Comparison of ENCODE assay signal across 17 mouse cellular contexts in genomic region chr2:108622367-108623162, GRCm38 (mm10).
A peak's percentile ranks its signal among the peaks of the same experiment; 100 is the strongest.
DNase-seq lines count a peak whose midpoint lies in the region; ATAC-seq and TF ChIP-seq lines count a peak whose summit lies in the region.
"Had no signal": no experiment of that assay in that cellular context is flagged by ENCODE, and none has a peak within 500 bp of the region (broad histone marks: within the 10 kb centered on the region; RNA-seq: fewer than 3 reads in every experiment).

No protein-coding gene starts in this region.

- peak; percentile 77 for ATAC-seq in heart, embryonic 12.5 days (ENCODE audit: insufficient number of reproducible peaks, low FRiP score)
- ATAC-seq in stomach, embryonic 14.5 days (ENCODE audit: insufficient number of reproducible peaks, insufficient read depth, low FRiP score, low read depth): peak; percentile 72; the same call in 1 of the 2 replicates
- ATAC-seq: hindbrain, postnatal 0 days; midbrain, embryonic 13.5 days had no signal

- no peaks in the 10 kb centered on the region for H3K27me3 ChIP-seq in heart, embryonic 12.5 days (replicated peaks)
- H3K27me3 ChIP-seq in heart, adult 2 months (ENCODE audit: control insufficient read depth, insufficient read depth, low read length): no peaks in the 10 kb centered on the region
- no peaks in the 10 kb centered on the region for H3K27me3 ChIP-seq in stomach, embryonic 14.5 days (ENCODE audit: control insufficient read depth, insufficient read depth, low read length)
- H3K27me3 ChIP-seq: limb, embryonic 13.5 days; midbrain, embryonic 13.5 days; neural tube, embryonic 15.5 days had no signal

- DNase-seq in heart, adult 2 months: no peak
- peak; percentile 2 to 3 for DNase-seq in lung, adult 18-20 months
- DNase-seq in lung, adult 2 months: no peak
- no peak for DNase-seq in B cell, adult 2 months
- no peak for DNase-seq in layer of hippocampus, postnatal 25 days (ENCODE audit: extremely low spot score in 1 of 2, low spot score in 1 of 2)
- DNase-seq: cerebellum, postnatal 25 days; gastrocnemius, postnatal 10 days; layer of hippocampus, adult 9-11 months; spleen, adult 18-20 months; thymus, postnatal 4 days had no signal

- H3K9ac ChIP-seq in heart, embryonic 12.5 days: no peak overlapping the region
- H3K9ac ChIP-seq in heart, adult 2 months (ENCODE audit: low read depth, low read length): no peak overlapping the region
- no peak overlapping the region for H3K9ac ChIP-seq in stomach, embryonic 14.5 days (replicated peaks; ENCODE audit: low read depth, low read length)
- H3K9ac ChIP-seq: limb, embryonic 13.5 days; midbrain, embryonic 13.5 days; neural tube, embryonic 15.5 days had no signal

- H3K36me3 ChIP-seq in heart, embryonic 12.5 days: no peaks in the 10 kb centered on the region
- H3K36me3 ChIP-seq in heart, adult 2 months (ENCODE audit: control insufficient read depth, insufficient read depth, low read length): no peaks in the 10 kb centered on the region
- no peaks in the 10 kb centered on the region for H3K36me3 ChIP-seq in stomach, embryonic 14.5 days (ENCODE audit: control insufficient read depth, insufficient read depth, low read length)
- H3K36me3 ChIP-seq: limb, embryonic 13.5 days; midbrain, embryonic 13.5 days; neural tube, embryonic 15.5 days had no signal

- peaks cover 3% of the 10 kb centered on the region; the same call in 1 of the 2 replicates for H3K4me1 ChIP-seq in heart, embryonic 12.5 days (replicated peaks)
- no peaks in the 10 kb centered on the region for H3K4me1 ChIP-seq in heart, adult 2 months (ENCODE audit: control insufficient read depth, insufficient read depth, low read length)
- H3K4me1 ChIP-seq in lung, adult 2 months (ENCODE audit: control insufficient read depth, insufficient read depth, low read length): no peaks in the 10 kb centered on the region
- H3K4me1 ChIP-seq in embryonic fibroblast, embryonic 13.5 days (ENCODE audit: control insufficient read depth, insufficient read depth, low read length): peaks cover 3% of the 10 kb centered on the region; the same call in 1 of the 2 replicates
- no peaks in the 10 kb centered on the region for H3K4me1 ChIP-seq in stomach, embryonic 14.5 days (ENCODE audit: control insufficient read depth, insufficient read depth, low read length)
- H3K4me1 ChIP-seq: limb, embryonic 13.5 days; midbrain, embryonic 13.5 days; neural tube, embryonic 15.5 days had no signal

- WGBS in heart, embryonic 12.5 days: 39% methylated on average over 4 of the region's 4 CpGs
- 21% methylated on average over 4 of the region's 4 CpGs for WGBS in heart, adult 2 months
- WGBS in lung, adult 2 months: 25% methylated on average over 4 of the region's 4 CpGs
- 13% methylated on average over 4 of the region's 4 CpGs for WGBS in stomach, embryonic 14.5 days

- TF ChIP-seq CTCF in heart, adult 2 months (IDR thresholded peaks at IDR 0.05): no peak
- TF ChIP-seq CTCF in lung, adult 2 months (IDR thresholded peaks at IDR 0.05; ENCODE audit: insufficient read depth, low read length): no peak
- TF ChIP-seq CTCF in embryonic fibroblast, embryonic 13.5 days (IDR thresholded peaks at IDR 0.05; ENCODE audit: borderline replicate concordance, insufficient read depth, low read length): no peak

- H3K4me2 ChIP-seq in heart, embryonic 12.5 days: no peak overlapping the region
- no peak overlapping the region for H3K4me2 ChIP-seq in stomach, embryonic 14.5 days (replicated peaks; ENCODE audit: low read depth, low read length)
- H3K4me2 ChIP-seq: limb, embryonic 13.5 days; midbrain, embryonic 13.5 days; neural tube, embryonic 15.5 days had no signal

- no peaks in the 10 kb centered on the region for H3K9me3 ChIP-seq in heart, embryonic 12.5 days (replicated peaks)
- H3K9me3 ChIP-seq in stomach, embryonic 14.5 days (ENCODE audit: control insufficient read depth, low read depth, low read length): no peaks in the 10 kb centered on the region
- H3K9me3 ChIP-seq: limb, embryonic 13.5 days; midbrain, embryonic 13.5 days; neural tube, embryonic 15.5 days had no signal

- peak overlapping the region; percentile 62 for H3K27ac ChIP-seq in heart, embryonic 12.5 days (ENCODE audit: poor library complexity, severe bottlenecking)
- H3K27ac ChIP-seq in heart, adult 2 months: no peak overlapping the region
- peak overlapping the region; percentile 85 for H3K27ac ChIP-seq in embryonic fibroblast, embryonic 13.5 days (ENCODE audit: insufficient read depth, low read length)
- no peak overlapping the region; the same call in 1 of the 2 replicates for H3K27ac ChIP-seq in stomach, embryonic 14.5 days (ENCODE audit: low read length)
- H3K27ac ChIP-seq: hindbrain, postnatal 0 days; limb, embryonic 13.5 days; midbrain, embryonic 13.5 days; neural tube, embryonic 15.5 days had no signal

- TF ChIP-seq POLR2A in heart, adult 2 months (IDR thresholded peaks at IDR 0.05; ENCODE audit: insufficient read depth, low read depth, low read length): no peak
- no peak for TF ChIP-seq POLR2A in lung, adult 2 months (IDR thresholded peaks at IDR 0.05; ENCODE audit: borderline replicate concordance, extremely low read depth, low read depth, low read length)
- no peak for TF ChIP-seq POLR2A in embryonic fibroblast, embryonic 13.5 days (IDR thresholded peaks at IDR 0.05; ENCODE audit: low read depth, low read length)

- intact Hi-C loops in heart, adult 2 months (cut with DNase I): no loop called here

- H3K4me3 ChIP-seq in heart, embryonic 12.5 days: no peak overlapping the region
- H3K4me3 ChIP-seq in heart, adult 2 months: no peak overlapping the region
- no peak overlapping the region for H3K4me3 ChIP-seq in lung, adult 2 months (replicated peaks; ENCODE audit: extremely low read depth, low read depth, low read length)
- no peak overlapping the region for H3K4me3 ChIP-seq in embryonic fibroblast, embryonic 13.5 days (ENCODE audit: insufficient read depth, low read length)
- no peak overlapping the region for H3K4me3 ChIP-seq in stomach, embryonic 14.5 days (ENCODE audit: low read depth, low read length)
- H3K4me3 ChIP-seq: limb, embryonic 13.5 days; midbrain, embryonic 13.5 days; neural tube, embryonic 15.5 days had no signal

- no peak for TF ChIP-seq EP300 in heart, adult 2 months (IDR thresholded peaks at IDR 0.05; ENCODE audit: insufficient read depth, low read depth, low read length)

- H3K79me2 ChIP-seq in heart, adult 2 months (replicated peaks; ENCODE audit: control insufficient read depth, insufficient read depth, low read length): no peaks in the 10 kb centered on the region

Comparison
In these comparisons a context has a peak if more than half of its experiments do, and no peak if none do; other contexts are left out.
1. H3K27ac ChIP-seq: peak in heart, embryonic 12.5 days (single experiment) and embryonic fibroblast, embryonic 13.5 days (single experiment); none in heart, adult 2 months (single experiment) and stomach, embryonic 14.5 days (single experiment).
2. DNase-seq: peak in lung, adult 18-20 months (2 of 2); none in heart, adult 2 months (0 of 2), lung, adult 2 months (single experiment), B cell, adult 2 months (0 of 2) and layer of hippocampus, postnatal 25 days (0 of 2).